Mouse (Mus musculus): Measurements from ENCODE around the gene Grip1.

DNA sequence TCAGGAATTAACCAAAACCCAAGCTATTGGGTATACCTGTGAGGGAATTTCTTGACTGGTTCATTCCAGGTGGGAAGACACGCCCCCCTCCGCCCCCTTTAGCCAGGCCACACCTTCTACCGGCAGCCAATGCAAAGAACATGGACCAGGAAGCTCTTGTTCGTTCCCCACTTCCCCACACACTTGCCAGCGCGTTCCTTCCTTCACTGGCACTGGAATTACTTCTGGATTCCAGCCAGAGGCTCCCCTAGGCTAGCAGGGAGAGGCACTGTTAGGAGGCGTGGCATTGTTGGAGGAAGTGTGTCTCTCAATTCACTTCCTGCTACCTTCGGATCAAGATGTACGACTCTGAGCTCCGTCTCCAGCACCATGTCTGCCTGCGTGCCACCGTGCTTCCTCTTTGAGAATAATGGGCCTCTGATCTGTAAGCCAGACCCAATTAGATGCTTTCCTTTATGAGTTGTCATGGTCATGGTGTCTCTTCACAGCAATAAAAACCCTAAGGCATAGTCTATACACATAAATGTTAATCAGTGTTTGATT is 682.5 kb downstream of the Grip1 start:
- TF ChIP-seq CTCF (IDR thresholded peaks at IDR 0.05; ENCODE audit: low read depth) (no peak), EP300 (IDR thresholded peaks at IDR 0.05; ENCODE audit: low read depth) (no peak)

All from heart, postnatal 0 days (tissue).